Mouse (Mus musculus): ENCODE results near the gene Cd70.
"Not testable (repeated sequence)": the region's sequence is repeated elsewhere in the genome, so short reads cannot be mapped to it uniquely, and the experiment has no call there.

Gene Cd70

GRCm38 (mm10) chr17:57134021-57134420 is 15.6 kb downstream of the Cd70 start:
- DNase-seq: not testable (repeated sequence)

- no peak for DNase-seq
Measured at GRCm38 (mm10) chr17:57131793-57132192, 17.8 kb downstream of the Cd70 start.

- no peak for DNase-seq
Measured at GRCm38 (mm10) chr17:57125853-57126622, 23.5 kb downstream of the Cd70 start.

- no peak for DNase-seq
Measured at GRCm38 (mm10) chr17:57124792-57125191, 24.8 kb downstream of the Cd70 start.

GRCm38 (mm10) chr17:57123192-57124118 is 26.1 kb downstream of the Cd70 start:
- DNase-seq: no peak

GRCm38 (mm10) chr17:57121856-57122255 is 27.7 kb downstream of the Cd70 start:
- DNase-seq: no peak

- peak in 1 of 2 experiments; percentile 23 for DNase-seq
Measured at GRCm38 (mm10) chr17:57118524-57119349, 30.8 kb downstream of the Cd70 start.

- DNase-seq: no peak
Measured at GRCm38 (mm10) chr17:57116801-57117200, 32.8 kb downstream of the Cd70 start.

GRCm38 (mm10) chr17:57112768-57113474 is 36.7 kb downstream of the Cd70 start:
- no peak for DNase-seq

GRCm38 (mm10) chr17:57110005-57110404 is 39.6 kb downstream of the Cd70 start:
- DNase-seq: no peak

- no peak for DNase-seq
Measured at GRCm38 (mm10) chr17:57108666-57109171, 40.9 kb downstream of the Cd70 start.

GRCm38 (mm10) chr17:57108040-57108665 is 41.4 kb downstream of the Cd70 start:
- DNase-seq: no peak

GRCm38 (mm10) chr17:57107064-57107463 is 42.5 kb downstream of the Cd70 start:
- DNase-seq: no peak

GRCm38 (mm10) chr17:57106035-57106368 is 43.6 kb downstream of the Cd70 start:
- DNase-seq: no peak

- DNase-seq: peak; percentile 37 to 44
Measured at GRCm38 (mm10) chr17:57105181-57106034, 44.2 kb downstream of the Cd70 start, which contains the start of gene Tnfsf9. Gene Tnfsf9, plus strand, starts transcription at chr17:57105325.

GRCm38 (mm10) chr17:57104496-57104895 is 45.1 kb downstream of the Cd70 start:
- DNase-seq: no peak

- DNase-seq: no peak
Measured at GRCm38 (mm10) chr17:57102276-57102675, 47.3 kb downstream of the Cd70 start.

- DNase-seq: peak in 1 of 2 experiments; percentile 30
Measured at GRCm38 (mm10) chr17:57099629-57100325, 49.8 kb downstream of the Cd70 start.

GRCm38 (mm10) chr17:57098321-57098720 is 51.3 kb downstream of the Cd70 start:
- no peak for DNase-seq

- DNase-seq: peak; percentile 86 to 90
Measured at GRCm38 (mm10) chr17:57096623-57096920, 53.0 kb downstream of the Cd70 start.
